Mouse (Mus musculus) heart, embryonic 12.5 days (tissue): ENCODE measurements around the gene Pkp3. TPM values are rescaled to one million over a fixed set of nuclear protein-coding genes. Genes with fewer than 3 reads are reported as not detected.

ENCODE experiments used
- ATAC-seq: fragments of 200-750 bp; cut with Nextera tagmentation; 2 replicates; pipeline ENCODE4 v1.8.0; 2017; ENCODE audit warnings: moderate TSS enrichment, moderate library complexity; ENCODE audit not compliant: insufficient number of reproducible peaks, low FRiP score
- H3K27ac ChIP-seq: fragments of 300-500 bp; sonication (generic); 2 replicates; pipeline ENCODE4 v1.5.1; 2016; ENCODE audit warnings: mild to moderate bottlenecking, moderate library complexity; ENCODE audit not compliant: poor library complexity, severe bottlenecking
- H3K27me3 ChIP-seq: fragments of 300-500 bp; sonication (generic); replicated peaks from 2 replicates; pipeline ENCODE4 v1.6.1; 2016; ENCODE audit warnings: mild to moderate bottlenecking, moderate library complexity
- H3K36me3 ChIP-seq: fragments of 300-500 bp; sonication (generic); 2 replicates; pipeline ENCODE4 v1.6.1; 2016; ENCODE audit warnings: mild to moderate bottlenecking, moderate library complexity
- H3K4me1 ChIP-seq: fragments of 300-500 bp; sonication (generic); replicated peaks from 2 replicates; pipeline ENCODE4 v1.6.1; 2016; ENCODE audit warnings: mild to moderate bottlenecking
- H3K4me2 ChIP-seq: fragments of 300-500 bp; sonication (generic); 2 replicates; pipeline ENCODE4 v1.6.1; 2016; ENCODE audit warnings: mild to moderate bottlenecking, moderate library complexity
- H3K4me3 ChIP-seq: fragments of 300-500 bp; sonication (generic); 2 replicates; pipeline ENCODE4 v1.5.1; 2016; ENCODE audit warnings: mild to moderate bottlenecking
- H3K9ac ChIP-seq: fragments of 300-500 bp; sonication (generic); 2 replicates; pipeline ENCODE4 v1.6.1; 2016; ENCODE audit warnings: mild to moderate bottlenecking, moderate library complexity
- H3K9me3 ChIP-seq: fragments of 300-500 bp; sonication (generic); replicated peaks from 2 replicates; pipeline ENCODE4 v1.6.1; 2016; ENCODE audit warnings: mild to moderate bottlenecking, moderate library complexity
- WGBS: fragments of 180-500 bp; shearing (Covaris S2); methylation state at CpG from one replicate; pipeline ENCODE4 v1.1.7; 2016; 5-methylcytosine and 5-hydroxymethylcytosine counted together
- polyA plus RNA-seq: library from polyadenylated mRNA; unstranded; fragments of >200 nt; fragmentation: Nextera tagmentation; extraction: Ambion mirVana; gene quantifications from 2 replicates; pipeline ENCODE4 v1.2.1, GENCODE M21; 2016

The Pkp3 gene
- polyA plus RNA-seq, 1 experiment from 2014 or later = 0.50 TPM

GRCm38 (mm10) chr7:141058601-141059341, 19.2 kb upstream of the Pkp3 start:
- WGBS = 80% methylated on average over 14 of the region's 14 CpGs
- peaks cover 85% of the 10 kb centered on the region for H3K27me3 ChIP-seq

DNA sequence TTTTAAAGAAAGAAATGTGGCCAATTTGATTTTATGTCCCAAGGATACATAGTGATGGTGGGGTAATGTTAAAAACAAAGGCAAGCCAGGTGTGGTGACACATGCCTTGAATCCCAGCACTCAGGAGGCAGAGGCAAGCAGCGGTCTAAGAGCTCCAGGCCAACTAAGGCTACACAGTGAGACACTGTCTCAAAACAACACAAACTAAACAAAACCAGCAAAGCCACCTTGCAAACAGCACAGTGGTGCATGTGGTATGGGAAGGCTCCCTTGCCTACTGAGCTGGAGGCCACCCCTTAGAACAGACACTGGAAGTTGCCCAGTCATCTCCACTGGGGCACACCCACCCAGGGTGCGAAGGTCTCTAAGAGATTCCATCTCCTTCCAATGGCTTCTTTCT, 18.1 kb upstream of the Pkp3 start:
- Histone ChIP-seq H3K4me1 (0 out of 2 replicates have a peak, but pooled peaks cover 8% of the 10 kb centered on the region), H3K27ac (no peak overlapping the region), H3K36me3 (no peaks in the 10 kb centered on the region), H3K27me3 (peaks cover 88% of the 10 kb centered on the region), H3K4me2 (peak overlapping the region; percentile 88), H3K4me3 (peak overlapping the region; percentile 59; the same call in 1 of the 2 replicates), H3K9ac (no peak overlapping the region), H3K9me3 (no peaks in the 10 kb centered on the region)
- ATAC-seq = no peak
- WGBS = 67% methylated on average over 2 of the region's 2 CpGs

More at GRCm38 (mm10) chr7:141058601-141059341, 19.2 kb upstream of the Pkp3 start:
- no peak for ATAC-seq
- H3K4me1 ChIP-seq = 0 out of 2 replicates have a peak, but pooled peaks cover 8% of the 10 kb centered on the region
- no peaks in the 10 kb centered on the region for H3K9me3 ChIP-seq
- no peak overlapping the region for H3K27ac ChIP-seq
- no peak overlapping the region for H3K4me3 ChIP-seq
- H3K9ac ChIP-seq = no peak overlapping the region
- H3K36me3 ChIP-seq = no peaks in the 10 kb centered on the region
- H3K4me2 ChIP-seq = no peak overlapping the region

DNA sequence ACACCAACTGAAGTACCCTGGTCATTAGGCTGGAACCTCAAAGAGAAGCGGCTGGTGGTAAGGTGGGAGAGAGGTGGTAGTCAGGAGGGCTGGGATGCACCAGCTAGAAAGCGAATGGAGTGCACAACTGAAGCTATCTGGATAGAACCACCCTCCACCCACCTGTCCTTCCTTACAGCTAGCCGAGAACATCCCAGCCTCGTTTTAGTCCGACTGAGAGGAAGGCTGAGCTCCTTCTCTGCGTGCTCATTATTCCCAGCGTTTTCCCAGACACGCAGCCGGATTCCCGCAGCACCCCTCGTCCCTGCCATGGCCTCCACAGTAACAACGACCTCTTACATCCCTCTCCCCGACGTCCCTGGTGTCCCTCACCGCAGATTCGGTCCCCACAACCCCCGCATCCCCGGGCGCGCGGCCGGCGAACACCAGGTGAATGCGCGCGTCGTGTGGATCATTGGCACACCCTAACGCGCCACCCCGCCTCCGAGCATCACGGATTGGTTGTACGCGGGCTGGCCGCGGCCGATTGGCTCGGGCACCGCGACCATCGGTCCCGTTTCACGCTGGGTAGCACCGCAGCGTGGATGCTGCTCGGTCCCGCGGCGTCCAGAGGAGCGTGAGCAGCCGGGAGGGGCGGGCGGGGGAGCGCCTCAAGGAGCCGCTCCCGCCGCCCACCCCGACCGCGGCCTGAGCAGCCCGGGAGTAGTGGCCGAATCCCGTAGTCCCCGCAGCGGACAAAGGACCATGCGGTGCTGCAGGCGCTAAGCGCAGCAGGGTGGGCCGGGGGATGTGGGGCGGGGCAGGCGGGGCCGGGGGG, 17.4 kb upstream of the Pkp3 start, which contains the start of gene B4galnt4:
Gene B4galnt4, plus strand, starts transcription at position 679 of the 817 bp plus-strand sequence.
- Histone ChIP-seq H3K27ac (no peak within 1 kb of the TSS), H3K4me1 (0 out of 2 replicates have a peak, but pooled peaks cover 8% of the 10 kb centered on the region), H3K4me3 (peak within 1 kb of the TSS; percentile 59), H3K27me3 (peaks cover 90% of the 10 kb centered on the region), H3K9me3 (no peaks in the 10 kb centered on the region), H3K36me3 (no peaks in the 10 kb centered on the region), H3K4me2 (peak within 1 kb of the TSS; percentile 88), H3K9ac (peak within 1 kb of the TSS; percentile 55)
- ATAC-seq = peak; percentile 67
- WGBS = under 1% methylated on average over 64 of the region's 72 CpGs

DNA sequence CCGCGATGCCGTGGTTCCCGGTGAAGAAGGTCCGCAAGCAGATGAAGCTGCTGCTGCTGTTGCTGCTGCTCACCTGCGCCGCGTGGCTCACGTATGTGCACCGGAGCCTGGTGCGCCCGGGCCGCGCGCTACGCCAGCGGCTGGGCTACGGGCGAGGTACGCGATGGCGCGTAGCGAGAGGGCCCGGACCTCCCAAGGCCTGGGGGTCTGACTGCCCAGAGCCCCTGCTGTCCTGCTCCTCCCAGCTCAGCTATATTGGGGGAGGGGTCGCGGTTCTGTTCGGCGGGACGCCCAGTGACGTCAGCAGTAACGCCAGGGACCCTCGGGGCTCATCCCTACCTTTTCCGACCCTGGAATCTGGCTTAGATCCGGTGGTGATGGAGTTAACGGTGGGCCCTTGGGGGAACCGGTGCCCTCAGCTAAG, 16.7 kb upstream of the Pkp3 start:
- Histone ChIP-seq H3K9ac (peak overlapping the region; percentile 55), H3K27me3 (peaks cover 91% of the 10 kb centered on the region)
- 1% methylated on average over 37 of the region's 37 CpGs for whole genome bisulfite sequencing

GRCm38 (mm10) chr7:141062525-141062924, 15.5 kb upstream of the Pkp3 start:
- no peak overlapping the region for H3K9ac ChIP-seq
- no peaks in the 10 kb centered on the region for H3K36me3 ChIP-seq
- peaks cover 95% of the 10 kb centered on the region for H3K27me3 ChIP-seq
- H3K4me1 ChIP-seq = 0 out of 2 replicates have a peak, but pooled peaks cover 8% of the 10 kb centered on the region
- H3K4me3 ChIP-seq = no peak overlapping the region
- no peak overlapping the region for H3K27ac ChIP-seq
- no peaks in the 10 kb centered on the region for H3K9me3 ChIP-seq
- H3K4me2 ChIP-seq = no peak overlapping the region
- no peak for ATAC-seq
- WGBS = 71% methylated on average over 7 of the region's 7 CpGs

More for the DNA sequence above, 16.7 kb upstream of the Pkp3 start:
- Histone ChIP-seq H3K27ac (no peak overlapping the region), H3K4me3 (peak overlapping the region; percentile 59), H3K9me3 (no peaks in the 10 kb centered on the region), H3K4me2 (peak overlapping the region; percentile 88), H3K4me1 (0 out of 2 replicates have a peak, but pooled peaks cover 8% of the 10 kb centered on the region), H3K36me3 (no peaks in the 10 kb centered on the region)
- peak; percentile 30; the same call in 1 of the 2 replicates for ATAC-seq

- Histone ChIP-seq H3K4me1 (0 out of 2 replicates have a peak, but pooled peaks cover 8% of the 10 kb centered on the region), H3K36me3 (no peaks in the 10 kb centered on the region), H3K9me3 (no peaks in the 10 kb centered on the region), H3K27me3 (peaks cover 95% of the 10 kb centered on the region), H3K4me2 (no peak overlapping the region), H3K4me3 (no peak overlapping the region), H3K27ac (no peak overlapping the region), H3K9ac (no peak overlapping the region)
- no peak for ATAC-seq
- WGBS = 81% methylated on average over 3 of the region's 3 CpGs
Observed at GRCm38 (mm10) chr7:141063353-141063752, 14.7 kb upstream of the Pkp3 start.

DNA sequence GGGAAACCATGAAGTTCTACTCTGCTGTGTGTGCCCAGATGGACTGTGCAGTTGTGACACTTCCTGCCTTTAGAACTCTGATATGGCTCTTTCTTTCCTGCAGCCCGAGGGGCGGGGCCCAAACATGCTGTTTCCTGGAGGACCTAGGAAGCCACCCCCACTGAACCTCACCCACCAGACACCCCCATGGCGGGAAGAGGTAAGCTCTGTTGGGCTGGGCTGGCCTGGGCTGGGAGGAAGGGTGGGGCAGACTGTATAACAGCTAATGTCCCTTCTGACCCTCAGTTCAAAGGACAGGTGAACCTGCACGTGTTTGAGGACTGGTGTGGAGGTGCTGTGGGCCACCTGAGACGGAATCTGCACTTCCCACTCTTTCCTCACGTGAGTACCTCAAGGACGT, 13.8 kb upstream of the Pkp3 start:
- 67% methylated on average over 7 of the region's 7 CpGs for WGBS
- Histone ChIP-seq H3K4me3 (no peak overlapping the region), H3K27me3 (peaks cover 96% of the 10 kb centered on the region), H3K9me3 (no peaks in the 10 kb centered on the region), H3K4me2 (no peak overlapping the region), H3K36me3 (no peaks in the 10 kb centered on the region), H3K9ac (no peak overlapping the region), H3K27ac (no peak overlapping the region), H3K4me1 (0 out of 2 replicates have a peak, but pooled peaks cover 8% of the 10 kb centered on the region)
- no peak for ATAC-seq

GRCm38 (mm10) chr7:141064576-141064975, 13.4 kb upstream of the Pkp3 start:
- H3K27me3 ChIP-seq = peaks cover 95% of the 10 kb centered on the region
- H3K4me1 ChIP-seq = 0 out of 2 replicates have a peak, but pooled peaks cover 8% of the 10 kb centered on the region
- no peak overlapping the region for H3K4me2 ChIP-seq
- 87% methylated on average over 7 of the region's 7 CpGs for WGBS
- no peak for ATAC-seq
- no peaks in the 10 kb centered on the region for H3K9me3 ChIP-seq
- no peak overlapping the region for H3K9ac ChIP-seq
- H3K36me3 ChIP-seq = no peaks in the 10 kb centered on the region
- H3K4me3 ChIP-seq = no peak overlapping the region
- no peak overlapping the region for H3K27ac ChIP-seq

GRCm38 (mm10) chr7:141068351-141068750, 9.7 kb upstream of the Pkp3 start:
- 62% methylated on average over 19 of the region's 19 CpGs for WGBS
- H3K9me3 ChIP-seq = no peaks in the 10 kb centered on the region
- ATAC-seq = no peak
- H3K27me3 ChIP-seq = peaks cover 89% of the 10 kb centered on the region
- no peak overlapping the region for H3K4me3 ChIP-seq
- H3K27ac ChIP-seq = no peak overlapping the region
- no peak overlapping the region for H3K4me2 ChIP-seq
- H3K9ac ChIP-seq = no peak overlapping the region
- H3K4me1 ChIP-seq = peaks cover 13% of the 10 kb centered on the region
- no peaks in the 10 kb centered on the region for H3K36me3 ChIP-seq

DNA sequence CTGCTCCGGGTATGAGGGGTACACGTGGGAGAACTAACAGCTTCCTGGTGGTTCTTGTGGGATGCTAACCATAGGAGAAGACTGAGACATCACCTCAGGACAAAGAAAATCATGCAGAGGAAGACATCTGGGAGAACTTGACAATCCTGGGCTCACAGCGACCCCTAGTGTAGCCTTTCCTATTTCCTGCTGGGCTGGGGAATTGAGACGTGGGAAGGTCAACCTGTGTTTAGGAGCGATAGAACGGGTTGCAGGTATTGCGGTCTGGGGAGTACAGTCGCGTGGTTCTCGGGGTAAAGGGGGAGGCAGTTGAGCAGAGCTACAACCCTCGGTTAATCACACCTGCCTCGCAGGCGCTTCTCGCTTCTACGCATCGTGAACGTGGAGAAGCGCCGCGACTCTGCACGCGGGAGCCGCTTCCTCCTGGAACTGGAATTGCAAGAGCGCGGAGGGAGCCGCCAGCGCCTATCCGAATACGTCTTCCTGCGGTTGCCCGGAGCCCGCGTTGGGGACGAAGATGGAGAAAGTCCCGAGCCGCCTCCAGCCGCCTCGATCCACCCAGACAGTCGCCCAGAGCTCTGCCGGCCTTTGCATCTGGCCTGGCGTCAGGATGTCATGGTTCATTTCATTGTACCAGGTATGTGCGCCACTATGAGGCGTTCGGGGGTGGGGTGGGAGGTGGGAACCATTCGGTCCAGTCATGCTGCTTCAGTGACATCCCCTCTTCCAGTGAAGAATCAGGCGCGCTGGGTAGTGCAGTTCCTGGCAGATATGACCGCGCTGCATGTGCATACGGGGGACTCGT, 7.8 kb upstream of the Pkp3 start:
- Histone ChIP-seq H3K9me3 (no peaks in the 10 kb centered on the region), H3K27ac (no peak overlapping the region), H3K27me3 (peaks cover 86% of the 10 kb centered on the region), H3K4me2 (peak overlapping the region; percentile 74), H3K4me3 (peak overlapping the region; percentile 39), H3K4me1 (peaks cover 13% of the 10 kb centered on the region), H3K9ac (peak overlapping the region; percentile 50; the same call in 1 of the 2 replicates), H3K36me3 (no peaks in the 10 kb centered on the region)
- ATAC-seq = no peak
- 2% methylated on average over 51 of the region's 51 CpGs for WGBS
